Mouse (Mus musculus) midbrain, embryonic 15.5 days (tissue): ENCODE data around the gene Csf2rb. TPM values are rescaled to one million over a fixed set of nuclear protein-coding genes. Genes with fewer than 3 reads are reported as not detected.

Source experiments
- ATAC-seq: fragments of 200-750 bp; cut with Nextera tagmentation; replicated peaks from 2 replicates; pipeline ENCODE4 v1.8.0; 2017; ENCODE audit warnings: moderate TSS enrichment
- H3K27ac ChIP-seq: fragments of 300-500 bp; sonication (generic); 2 replicates; pipeline ENCODE4 v1.5.1; 2015; ENCODE audit warnings: mild to moderate bottlenecking, inconsistent platforms
- H3K27me3 ChIP-seq: fragments of 300-500 bp; sonication (generic); replicated peaks from 2 replicates; pipeline ENCODE4 v1.6.1; 2015; ENCODE audit warnings: inconsistent platforms
- H3K36me3 ChIP-seq: fragments of 300-500 bp; sonication (generic); replicated peaks from 2 replicates; pipeline ENCODE4 v1.6.1; 2015; ENCODE audit warnings: inconsistent platforms
- H3K4me1 ChIP-seq: fragments of 300-500 bp; sonication (generic); 2 replicates; pipeline ENCODE4 v1.6.1; 2015; ENCODE audit warnings: inconsistent platforms
- H3K4me2 ChIP-seq: fragments of 300-500 bp; sonication (generic); 2 replicates; pipeline ENCODE4 v1.6.1; 2015; ENCODE audit warnings: inconsistent platforms, mild to moderate bottlenecking, moderate library complexity
- H3K4me3 ChIP-seq: fragments of 300-500 bp; sonication (generic); 2 replicates; pipeline ENCODE4 v1.5.1; 2015; ENCODE audit warnings: mild to moderate bottlenecking, inconsistent platforms
- H3K9ac ChIP-seq: fragments of 300-500 bp; sonication (generic); 2 replicates; pipeline ENCODE4 v1.6.1; 2015; ENCODE audit warnings: mild to moderate bottlenecking, inconsistent platforms
- H3K9me3 ChIP-seq: fragments of 300-500 bp; sonication (generic); 2 replicates; pipeline ENCODE4 v1.6.1; 2016; ENCODE audit warnings: inconsistent platforms
- WGBS: fragments of 180-500 bp; shearing (Covaris S2); methylation state at CpG from one replicate; pipeline ENCODE4 v1.1.7; 2015; ENCODE audit warnings: mixed read lengths; 5-methylcytosine and 5-hydroxymethylcytosine counted together
- polyA plus RNA-seq: library from polyadenylated mRNA; unstranded; fragments of >200 nt; fragmentation: Nextera tagmentation; extraction: Ambion mirVana; gene quantifications from 2 replicates; pipeline ENCODE4 v1.2.1, GENCODE M21; 2015

The Csf2rb gene
- polyA plus RNA-seq, 1 experiment from 2014 or later, result 0.50 TPM

DNA sequence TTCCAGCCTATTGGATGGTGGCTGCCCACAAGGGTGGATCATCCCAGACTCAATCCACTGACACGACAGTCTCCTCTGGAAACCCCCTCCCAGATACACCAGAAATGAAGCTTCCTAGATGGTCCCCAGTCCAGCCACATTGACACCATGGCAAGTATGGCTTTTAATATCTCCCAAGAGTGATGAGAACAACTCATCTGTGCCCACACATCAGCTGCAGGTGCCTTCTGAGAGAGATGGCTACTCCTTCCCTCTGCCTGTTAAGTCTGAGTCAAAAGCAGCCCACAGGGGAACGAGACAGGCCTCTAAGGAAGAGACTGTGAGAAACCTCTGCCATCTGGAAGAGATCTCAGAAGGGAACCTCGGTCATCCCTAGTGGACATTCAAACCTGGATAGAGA, 42.3 kb downstream of the Csf2rb start:
- Histone ChIP-seq H3K4me1 (no peaks in the 10 kb centered on the region), H3K36me3 (no peaks in the 10 kb centered on the region), H3K27ac (no peak overlapping the region), H3K9me3 (no peaks in the 10 kb centered on the region), H3K4me3 (no peak overlapping the region), H3K4me2 (no peak overlapping the region), H3K27me3 (0 out of 2 replicates have a peak, but pooled peaks cover 5% of the 10 kb centered on the region), H3K9ac (no peak overlapping the region)
- WGBS, result 73% methylated on average over 3 of the region's 3 CpGs
- no peak for ATAC-seq

- Histone ChIP-seq H3K4me1 (no peaks in the 10 kb centered on the region), H3K9me3 (no peaks in the 10 kb centered on the region), H3K4me3 (no peak overlapping the region), H3K9ac (no peak overlapping the region), H3K4me2 (no peak overlapping the region), H3K27ac (no peak overlapping the region), H3K27me3 (0 out of 2 replicates have a peak, but pooled peaks cover 5% of the 10 kb centered on the region), H3K36me3 (no peaks in the 10 kb centered on the region)
- no peak for ATAC-seq
- 11% methylated on average over 8 of the region's 8 CpGs for WGBS
Measured at GRCm38 (mm10) chr15:78368926-78369346, 43.4 kb downstream of the Csf2rb start.

- H3K9ac ChIP-seq, result no peak overlapping the region
- H3K4me3 ChIP-seq, result no peak overlapping the region
- H3K4me2 ChIP-seq, result no peak overlapping the region
- no peaks in the 10 kb centered on the region for H3K36me3 ChIP-seq
- WGBS, result 38% methylated on average over 1 of the region's 1 CpGs
- H3K27me3 ChIP-seq, result 0 out of 2 replicates have a peak, but pooled peaks cover 5% of the 10 kb centered on the region
- H3K9me3 ChIP-seq, result no peaks in the 10 kb centered on the region
- no peak for ATAC-seq
- 0 out of 2 replicates have a peak, but pooled peaks cover 4% of the 10 kb centered on the region for H3K4me1 ChIP-seq
- no peak overlapping the region for H3K27ac ChIP-seq
Measured at GRCm38 (mm10) chr15:78369641-78370040, 44.1 kb downstream of the Csf2rb start.

GRCm38 (mm10) chr15:78372796-78373195, 47.2 kb downstream of the Csf2rb start:
- ATAC-seq, result no peak

GRCm38 (mm10) chr15:78374204-78374603, 48.7 kb downstream of the Csf2rb start:
- Histone ChIP-seq H3K27me3 (0 out of 2 replicates have a peak, but pooled peaks cover 5% of the 10 kb centered on the region), H3K4me2 (no peak overlapping the region), H3K4me3 (no peak overlapping the region), H3K27ac (no peak overlapping the region), H3K36me3 (no peaks in the 10 kb centered on the region), H3K9me3 (no peaks in the 10 kb centered on the region), H3K9ac (no peak overlapping the region), H3K4me1 (0 out of 2 replicates have a peak, but pooled peaks cover 4% of the 10 kb centered on the region)
- no peak for ATAC-seq
- WGBS, result 69% methylated on average over 3 of the region's 3 CpGs

More at GRCm38 (mm10) chr15:78372796-78373195, 47.2 kb downstream of the Csf2rb start:
- 89% methylated on average over 3 of the region's 3 CpGs for WGBS
- no peak overlapping the region for H3K27ac ChIP-seq
- no peaks in the 10 kb centered on the region for H3K36me3 ChIP-seq
- no peak overlapping the region for H3K9ac ChIP-seq
- H3K4me1 ChIP-seq, result 0 out of 2 replicates have a peak, but pooled peaks cover 4% of the 10 kb centered on the region
- H3K27me3 ChIP-seq, result 0 out of 2 replicates have a peak, but pooled peaks cover 5% of the 10 kb centered on the region
- H3K4me2 ChIP-seq, result no peak overlapping the region
- H3K4me3 ChIP-seq, result no peak overlapping the region
- no peaks in the 10 kb centered on the region for H3K9me3 ChIP-seq

DNA sequence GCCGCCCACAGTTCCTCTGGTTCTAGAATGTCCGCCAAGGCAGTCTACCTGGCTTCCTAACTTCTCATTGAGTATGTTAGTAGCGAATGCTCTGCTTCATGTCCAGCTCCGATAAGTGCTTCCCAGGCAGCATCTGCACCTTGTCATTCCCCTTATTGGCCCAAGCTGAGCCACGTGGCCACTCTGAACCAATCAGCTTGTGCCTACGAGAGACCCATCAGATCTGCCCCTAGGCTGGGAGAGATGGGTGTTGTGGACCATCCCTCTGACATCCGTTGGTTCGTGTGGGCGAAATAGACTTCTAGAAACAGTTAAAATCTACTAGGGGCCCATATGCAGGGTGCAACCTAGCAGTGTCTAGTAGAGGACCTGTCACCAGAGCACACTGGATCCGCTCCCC, 52.3 kb downstream of the Csf2rb start:
- Histone ChIP-seq H3K9me3 (no peaks in the 10 kb centered on the region), H3K27me3 (no peaks in the 10 kb centered on the region), H3K4me1 (peaks cover 7% of the 10 kb centered on the region; the same call in 1 of the 2 replicates), H3K9ac (no peak overlapping the region), H3K27ac (no peak overlapping the region), H3K36me3 (no peaks in the 10 kb centered on the region), H3K4me2 (no peak overlapping the region), H3K4me3 (no peak overlapping the region)
- 89% methylated on average over 10 of the region's 10 CpGs for WGBS
- no peak for ATAC-seq

DNA sequence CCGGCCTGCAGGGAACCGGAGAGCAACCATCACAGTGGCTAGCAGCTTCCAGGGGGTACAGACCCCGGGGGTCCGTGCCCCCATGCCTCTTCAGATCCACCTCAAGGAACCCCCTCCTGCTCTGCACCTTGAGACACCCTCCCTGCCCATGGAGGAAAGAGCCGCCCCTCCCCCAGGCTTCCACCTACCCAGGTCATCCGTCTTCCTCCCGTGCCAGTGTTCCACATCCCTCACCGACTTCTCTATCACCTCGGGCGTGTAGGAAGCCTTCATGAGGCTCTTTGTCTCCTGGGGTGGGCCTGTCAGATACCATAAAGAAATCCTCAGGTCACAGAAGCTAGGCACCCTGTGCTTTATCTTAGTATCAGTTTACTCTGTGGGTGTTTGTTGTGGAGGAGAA, 53.0 kb downstream of the Csf2rb start:
- ATAC-seq, result no peak
- Histone ChIP-seq H3K4me3 (no peak overlapping the region), H3K9ac (no peak overlapping the region), H3K27ac (no peak overlapping the region), H3K4me2 (no peak overlapping the region), H3K9me3 (no peaks in the 10 kb centered on the region), H3K27me3 (no peaks in the 10 kb centered on the region), H3K36me3 (no peaks in the 10 kb centered on the region), H3K4me1 (peaks cover 7% of the 10 kb centered on the region; the same call in 1 of the 2 replicates)
- WGBS, result 88% methylated on average over 10 of the region's 10 CpGs

DNA sequence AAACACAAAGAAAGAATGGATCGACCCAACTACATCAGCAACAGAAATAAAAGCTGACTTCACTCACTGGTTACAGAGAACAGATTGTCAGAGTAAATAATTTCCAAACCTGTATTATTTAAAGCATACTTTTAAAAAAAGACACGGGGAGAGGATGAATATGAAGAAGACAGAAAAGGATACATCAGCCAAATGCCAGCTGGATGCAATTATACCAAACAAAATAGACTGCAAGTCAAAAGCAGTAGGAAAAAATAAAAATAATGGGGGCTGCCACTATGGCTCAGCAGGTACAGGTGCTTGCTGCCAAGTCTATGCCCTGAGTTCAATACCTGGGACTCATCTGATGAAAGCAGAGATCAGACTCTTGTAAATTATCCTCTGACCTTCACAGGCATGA, 54.7 kb downstream of the Csf2rb start:
- Histone ChIP-seq H3K4me3 (no peak overlapping the region), H3K9ac (no peak overlapping the region), H3K9me3 (no peaks in the 10 kb centered on the region), H3K4me2 (no peak overlapping the region), H3K36me3 (no peaks in the 10 kb centered on the region), H3K27ac (no peak overlapping the region), H3K4me1 (peaks cover 3% of the 10 kb centered on the region; the same call in 1 of the 2 replicates), H3K27me3 (no peaks in the 10 kb centered on the region)
- WGBS, result 81% methylated on average over 2 of the region's 2 CpGs
- ATAC-seq, result no peak

DNA sequence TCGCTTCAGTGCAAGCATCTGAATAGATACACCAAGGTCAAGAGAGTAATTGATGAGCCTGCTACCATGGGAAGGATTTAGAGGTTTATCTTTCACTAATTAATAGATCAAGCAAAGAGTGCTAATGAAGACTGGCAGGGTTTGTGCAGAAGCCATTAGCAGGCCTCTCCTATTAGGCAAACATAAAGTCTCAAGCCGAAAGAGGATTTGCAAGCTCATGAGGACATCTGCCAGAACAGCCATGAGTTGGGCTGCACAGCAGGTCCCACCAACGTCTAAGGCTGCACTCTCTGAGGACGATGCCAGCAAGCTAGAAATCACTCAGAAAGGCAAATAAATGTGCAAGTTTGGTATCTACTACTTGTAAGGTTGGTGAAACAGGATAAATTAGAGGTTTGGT, 55.2 kb downstream of the Csf2rb start:
- H3K4me1 ChIP-seq, result peaks cover 3% of the 10 kb centered on the region; the same call in 1 of the 2 replicates
- H3K9ac ChIP-seq, result no peak overlapping the region
- no peak overlapping the region for H3K27ac ChIP-seq
- WGBS, result 39% methylated on average over 4 of the region's 4 CpGs
- H3K36me3 ChIP-seq, result no peaks in the 10 kb centered on the region
- no peaks in the 10 kb centered on the region for H3K27me3 ChIP-seq
- H3K4me2 ChIP-seq, result no peak overlapping the region
- H3K9me3 ChIP-seq, result no peaks in the 10 kb centered on the region
- ATAC-seq, result no peak
- H3K4me3 ChIP-seq, result no peak overlapping the region

DNA sequence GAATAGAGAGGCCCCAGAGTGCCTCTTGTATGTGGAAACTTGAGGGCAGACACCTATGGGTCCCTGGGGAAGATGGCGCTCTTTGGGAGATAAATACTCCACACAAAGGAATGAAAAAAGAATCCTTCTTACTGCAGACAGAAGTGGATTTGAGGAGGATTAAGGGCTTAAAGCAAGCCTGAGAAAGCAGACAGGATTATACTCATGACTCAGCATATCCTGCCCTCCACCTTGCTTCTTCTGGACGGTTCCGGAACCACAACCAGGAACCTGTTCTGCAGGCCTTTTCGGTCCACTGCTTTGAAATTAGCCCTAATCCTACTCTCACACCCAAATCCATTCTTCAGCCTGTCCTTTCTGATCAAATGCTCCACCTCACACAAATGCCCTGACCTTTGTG, 56.6 kb downstream of the Csf2rb start:
- no peak overlapping the region for H3K4me3 ChIP-seq
- H3K4me1 ChIP-seq, result peaks cover 3% of the 10 kb centered on the region; the same call in 1 of the 2 replicates
- no peak for ATAC-seq
- no peaks in the 10 kb centered on the region for H3K27me3 ChIP-seq
- H3K4me2 ChIP-seq, result no peak overlapping the region
- 66% methylated on average over 4 of the region's 4 CpGs for WGBS
- no peaks in the 10 kb centered on the region for H3K9me3 ChIP-seq
- no peak overlapping the region for H3K27ac ChIP-seq
- no peak overlapping the region for H3K9ac ChIP-seq
- no peaks in the 10 kb centered on the region for H3K36me3 ChIP-seq

DNA sequence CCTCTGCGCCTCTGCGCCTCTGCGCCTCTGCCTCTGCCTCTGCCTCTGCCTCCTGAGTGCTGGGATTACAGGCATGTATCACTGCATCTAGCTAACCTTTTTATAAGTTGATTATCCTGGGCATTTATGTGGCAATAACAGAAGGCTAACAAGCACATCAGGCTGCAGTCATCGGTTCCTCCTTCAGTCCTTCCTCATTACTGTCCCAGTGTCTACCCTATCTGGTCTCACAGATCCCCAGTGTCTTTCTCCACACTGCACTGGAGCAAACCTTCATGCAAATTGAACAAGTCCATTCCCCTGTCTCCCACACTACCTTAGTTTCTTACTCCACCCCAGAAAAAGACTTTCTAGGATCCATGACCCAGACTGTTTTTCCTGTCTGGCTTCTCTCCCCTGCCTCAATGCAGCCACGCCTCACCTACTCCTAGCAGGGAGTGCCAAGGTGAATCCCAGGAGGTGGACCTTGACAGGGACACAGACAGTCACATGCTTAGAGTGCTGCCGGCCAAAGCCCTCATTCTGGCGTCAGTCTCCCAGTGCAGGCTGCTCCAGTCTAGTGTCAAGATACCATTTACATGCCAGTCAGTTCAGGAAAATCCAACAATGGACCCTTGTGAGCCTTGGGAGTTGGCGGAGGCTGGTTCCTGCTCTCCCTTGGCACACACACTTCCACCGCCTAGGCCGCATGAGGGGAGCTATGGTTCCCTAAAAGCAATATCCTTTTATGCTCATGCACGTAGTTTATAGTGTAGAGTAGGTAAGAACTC, 58.1 kb downstream of the Csf2rb start:
- Histone ChIP-seq H3K36me3 (no peaks in the 10 kb centered on the region), H3K27ac (peak overlapping the region; percentile 65), H3K4me3 (no peak overlapping the region), H3K9ac (no peak overlapping the region), H3K9me3 (no peaks in the 10 kb centered on the region), H3K27me3 (no peaks in the 10 kb centered on the region), H3K4me2 (no peak overlapping the region), H3K4me1 (peaks cover 3% of the 10 kb centered on the region; the same call in 1 of the 2 replicates)
- peak; percentile 70; the same call in 1 of the 2 replicates for ATAC-seq
- 72% methylated on average over 11 of the region's 11 CpGs for WGBS

- Histone ChIP-seq H3K27ac (peak overlapping the region; percentile 65), H3K36me3 (no peaks in the 10 kb centered on the region), H3K27me3 (no peaks in the 10 kb centered on the region), H3K4me3 (no peak overlapping the region), H3K9me3 (no peaks in the 10 kb centered on the region), H3K4me2 (no peak overlapping the region), H3K9ac (no peak overlapping the region), H3K4me1 (peaks cover 3% of the 10 kb centered on the region; the same call in 1 of the 2 replicates)
- ATAC-seq, result peak; percentile 39; the same call in 1 of the 2 replicates
- WGBS, result 61% methylated on average over 7 of the region's 7 CpGs
Measured at GRCm38 (mm10) chr15:78384220-78385116, 58.9 kb downstream of the Csf2rb start.
